Mouse (Mus musculus): ENCODE results near the gene Car15. TPM values are rescaled to one million over a fixed set of nuclear protein-coding genes. Genes with fewer than 3 reads are reported as not detected.

Car15 gene
- polyA plus RNA-seq, 1 experiment from 2014 or later = 2.7 TPM

DNA sequence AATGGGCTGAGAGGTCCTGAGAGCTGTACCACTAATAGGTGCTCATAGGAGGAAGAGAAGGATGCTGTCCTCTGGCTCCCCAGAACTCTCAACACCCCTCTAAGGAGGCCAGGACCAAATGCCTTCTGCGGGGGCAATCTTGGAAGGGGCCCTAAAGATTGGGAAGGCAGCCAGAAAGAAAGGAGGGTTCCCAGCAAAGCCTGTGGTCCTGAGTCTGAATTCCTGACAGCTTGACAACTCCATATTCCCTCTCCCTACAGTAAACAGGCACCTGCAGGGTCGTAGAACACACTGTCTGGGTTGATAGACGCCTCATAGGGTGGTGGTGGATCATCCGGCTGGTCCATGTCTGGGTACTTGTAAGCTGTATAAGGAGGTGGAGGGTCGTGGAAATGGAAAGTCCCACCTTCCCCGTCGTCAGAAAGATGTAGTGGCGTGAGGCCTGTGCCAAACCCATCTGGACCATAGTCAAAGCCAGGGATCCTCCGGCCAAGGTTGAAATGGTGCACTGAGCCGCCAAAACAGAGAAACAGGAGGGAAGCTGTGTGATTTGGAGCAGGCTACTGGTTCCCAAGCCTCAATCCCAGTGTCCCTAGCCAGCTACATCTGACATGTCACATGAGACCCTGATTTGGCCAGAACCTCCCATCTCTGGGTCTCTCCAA, 5.7 kb upstream of the Car15 start:
- no peak for ATAC-seq (replicated peaks; ENCODE audit: low FRiP score, low TSS enrichment, low read depth)
- Histone ChIP-seq H3K4me1 (replicated peaks; ENCODE audit: control insufficient read depth, insufficient read depth, low read length) (no peaks in the 10 kb centered on the region), H3K36me3 (ENCODE audit: control insufficient read depth, insufficient read depth, low read length) (peaks cover 84% of the 10 kb centered on the region), H3K27me3 (replicated peaks; ENCODE audit: control insufficient read depth, insufficient read depth, low read length) (no peaks in the 10 kb centered on the region), H3K9ac (ENCODE audit: low read length) (no peak overlapping the region), H3K9me3 (ENCODE audit: control insufficient read depth, low read length) (no peaks in the 10 kb centered on the region), H3K4me2 (ENCODE audit: low read length) (no peak overlapping the region), H3K4me3 (ENCODE audit: low read depth, low read length) (no peak overlapping the region), H3K27ac (ENCODE audit: low read depth) (no peak overlapping the region)
- 85% methylated on average over 10 of the region's 10 CpGs for WGBS
- DNase-seq (ENCODE audit: low spot score) = no peak

DNA sequence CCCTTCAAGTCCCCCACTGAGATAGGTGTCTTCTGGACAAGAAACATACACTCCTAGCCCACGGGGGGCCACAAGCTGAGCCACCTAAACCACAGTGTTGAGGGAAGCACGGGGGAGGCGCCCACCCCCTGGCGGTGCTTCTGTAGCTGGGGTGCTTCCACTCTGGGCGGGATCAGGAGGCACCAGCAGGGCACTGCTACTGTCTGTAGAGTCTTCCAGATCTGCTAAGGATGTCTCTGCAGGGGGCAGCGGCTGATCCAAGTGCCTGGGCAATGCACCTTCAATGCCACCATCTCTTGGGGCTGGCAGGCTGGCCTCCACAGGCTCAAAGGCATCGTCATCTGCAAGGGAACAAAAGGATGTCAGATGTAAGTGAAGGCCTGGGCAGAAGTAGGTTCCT, 4.3 kb upstream of the Car15 start:
- WGBS = 96% methylated on average over 7 of the region's 7 CpGs
- no peaks in the 10 kb centered on the region; the same call in 1 of the 2 replicates for H3K27me3 ChIP-seq (replicated peaks; ENCODE audit: control insufficient read depth, insufficient read depth, low read length)
- H3K4me3 ChIP-seq (ENCODE audit: low read depth, low read length) = no peak overlapping the region
- no peak overlapping the region for H3K27ac ChIP-seq (ENCODE audit: low read depth)
- H3K36me3 ChIP-seq (ENCODE audit: control insufficient read depth, insufficient read depth, low read length) = peaks cover 70% of the 10 kb centered on the region
- ATAC-seq (replicated peaks; ENCODE audit: low FRiP score, low TSS enrichment, low read depth) (no peak), DNase-seq (ENCODE audit: low spot score) (no peak)
- H3K9me3 ChIP-seq (ENCODE audit: control insufficient read depth, low read length) = no peaks in the 10 kb centered on the region
- no peak overlapping the region for H3K9ac ChIP-seq (ENCODE audit: low read length)
- H3K4me2 ChIP-seq (ENCODE audit: low read length) = no peak overlapping the region
- no peaks in the 10 kb centered on the region for H3K4me1 ChIP-seq (replicated peaks; ENCODE audit: control insufficient read depth, insufficient read depth, low read length)

DNA sequence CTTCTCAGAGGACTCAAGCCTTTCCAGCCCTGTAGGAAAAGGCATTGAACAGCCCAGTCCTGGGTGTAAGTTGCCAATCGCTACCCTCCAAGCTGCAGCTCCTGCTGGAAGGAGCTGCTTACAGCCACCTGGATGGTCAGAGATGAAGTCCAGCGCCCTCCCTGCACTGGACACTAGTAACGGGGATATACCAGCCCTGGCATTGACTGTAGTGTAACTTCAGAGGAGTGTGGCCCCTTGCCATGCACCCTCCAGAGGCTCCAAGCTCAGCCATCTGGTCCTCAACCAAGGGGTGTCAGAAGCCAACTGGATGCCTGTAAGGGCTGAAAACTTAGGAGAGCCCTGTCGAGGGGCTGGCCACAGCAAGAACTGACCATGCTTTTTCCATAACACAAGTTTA, 1.8 kb upstream of the Car15 start:
- Histone ChIP-seq H3K4me3 (ENCODE audit: low read depth, low read length) (no peak overlapping the region), H3K4me2 (ENCODE audit: low read length) (no peak overlapping the region), H3K27ac (ENCODE audit: low read depth) (no peak overlapping the region), H3K27me3 (replicated peaks; ENCODE audit: control insufficient read depth, insufficient read depth, low read length) (peaks cover 21% of the 10 kb centered on the region), H3K9ac (ENCODE audit: low read length) (no peak overlapping the region), H3K4me1 (replicated peaks; ENCODE audit: control insufficient read depth, insufficient read depth, low read length) (no peaks in the 10 kb centered on the region), H3K9me3 (ENCODE audit: control insufficient read depth, low read length) (no peaks in the 10 kb centered on the region), H3K36me3 (ENCODE audit: control insufficient read depth, insufficient read depth, low read length) (peaks cover 46% of the 10 kb centered on the region)
- no peak for ATAC-seq (replicated peaks; ENCODE audit: low FRiP score, low TSS enrichment, low read depth)
- DNase-seq (ENCODE audit: low spot score) = no peak
- WGBS = 86% methylated on average over 4 of the region's 4 CpGs

DNA sequence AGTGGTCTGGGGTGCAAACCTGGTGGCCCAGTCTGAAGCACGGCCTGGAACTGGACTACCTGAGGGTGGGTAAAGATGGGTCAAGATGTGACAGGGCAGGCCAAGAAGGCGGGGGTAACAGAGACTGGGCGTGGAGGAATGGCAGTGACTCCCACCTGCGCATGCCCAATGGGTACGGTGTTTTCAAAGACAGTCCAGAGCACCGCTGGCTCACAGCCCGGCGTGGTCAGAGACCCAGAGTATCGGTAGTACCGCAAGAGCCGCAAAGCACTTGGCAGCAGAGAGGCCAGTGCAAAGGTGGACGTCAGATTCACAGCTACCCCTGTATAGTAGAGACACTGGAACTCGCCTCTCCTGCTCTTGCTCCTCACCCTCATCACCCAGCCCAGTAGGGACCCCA, 2.7 kb downstream of the Car15 start:
- no peak for ATAC-seq (replicated peaks; ENCODE audit: low FRiP score, low TSS enrichment, low read depth)
- peaks cover 66% of the 10 kb centered on the region for H3K27me3 ChIP-seq (replicated peaks; ENCODE audit: control insufficient read depth, insufficient read depth, low read length)
- H3K4me3 ChIP-seq (ENCODE audit: low read depth, low read length) = no peak overlapping the region
- no peak overlapping the region for H3K9ac ChIP-seq (ENCODE audit: low read length)
- no peak overlapping the region for H3K4me2 ChIP-seq (ENCODE audit: low read length)
- no peak for DNase-seq (ENCODE audit: low spot score)
- 51% methylated on average over 13 of the region's 13 CpGs for WGBS
- no peaks in the 10 kb centered on the region for H3K4me1 ChIP-seq (replicated peaks; ENCODE audit: control insufficient read depth, insufficient read depth, low read length)
- H3K36me3 ChIP-seq (ENCODE audit: control insufficient read depth, insufficient read depth, low read length) = peaks cover 1% of the 10 kb centered on the region; the same call in 1 of the 2 replicates
- no peak overlapping the region for H3K27ac ChIP-seq (ENCODE audit: low read depth)
- no peaks in the 10 kb centered on the region for H3K9me3 ChIP-seq (ENCODE audit: control insufficient read depth, low read length)

DNA sequence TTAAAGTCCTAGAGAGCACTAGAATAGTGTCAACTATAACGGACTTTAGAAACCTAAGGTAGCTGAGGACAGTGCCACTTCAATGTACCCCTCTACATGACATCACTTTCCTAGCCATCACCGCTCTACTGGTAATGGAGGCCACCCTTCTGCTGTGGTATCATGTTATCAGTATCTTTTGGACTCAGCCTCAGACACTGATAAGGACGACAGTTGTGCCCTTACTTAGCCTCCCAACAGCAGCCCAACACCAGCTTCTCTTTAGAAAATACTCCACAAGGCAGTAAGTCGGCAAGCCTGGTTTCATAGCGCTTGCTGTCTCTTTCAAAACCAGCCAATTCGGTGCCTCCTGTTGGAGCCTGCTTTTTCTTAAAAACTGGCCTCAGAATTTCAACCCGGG, 3.6 kb downstream of the Car15 start:
- H3K4me2 ChIP-seq (ENCODE audit: low read length) = peak overlapping the region; percentile 95; the same call in 1 of the 2 replicates

DNA sequence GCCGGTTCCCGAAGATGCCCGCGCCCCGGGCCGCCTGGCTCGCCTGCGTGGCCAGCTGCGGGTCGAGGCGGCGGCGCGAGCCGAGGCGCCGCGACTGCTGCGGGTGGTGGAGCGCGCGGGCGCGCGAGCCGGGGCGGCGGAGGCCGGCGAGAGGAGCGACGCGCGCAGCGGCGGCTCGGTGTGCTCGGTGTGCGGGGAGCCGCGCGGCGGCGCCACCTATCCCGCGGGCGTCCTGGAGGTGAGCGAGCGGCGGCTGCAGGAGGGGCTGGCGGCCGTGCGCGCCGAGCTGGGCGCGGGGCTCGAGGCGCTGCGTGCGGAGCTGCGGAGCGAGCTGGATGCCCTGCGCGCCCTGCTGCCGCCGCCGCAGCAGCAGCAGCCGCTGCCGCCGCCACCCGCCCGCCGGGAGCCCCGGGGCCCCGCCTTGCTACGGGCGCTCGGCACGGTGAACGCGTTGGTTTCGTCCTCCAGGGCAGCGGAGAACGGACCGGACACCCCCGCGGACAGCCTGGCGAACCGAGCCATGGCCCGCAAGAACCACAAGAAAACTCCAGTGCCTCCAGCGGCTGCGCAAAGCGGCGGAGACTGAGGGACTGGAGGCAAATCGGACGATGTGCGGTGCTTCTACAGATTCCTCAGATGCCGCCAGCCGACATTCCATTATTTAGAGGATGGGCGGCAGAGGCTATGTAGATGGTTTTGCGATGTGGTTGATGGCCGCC, 4.3 kb downstream of the Car15 start:
- under 1% methylated on average over 72 of the region's 103 CpGs for WGBS
- DNase-seq (ENCODE audit: low spot score) (peak; percentile 79), ATAC-seq (replicated peaks; ENCODE audit: low FRiP score, low TSS enrichment, low read depth) (peak; percentile 36; the same call in 1 of the 2 replicates)
- H3K4me1 ChIP-seq (replicated peaks; ENCODE audit: control insufficient read depth, insufficient read depth, low read length) = no peaks in the 10 kb centered on the region
- H3K27me3 ChIP-seq (replicated peaks; ENCODE audit: control insufficient read depth, insufficient read depth, low read length) = peaks cover 71% of the 10 kb centered on the region
- no peaks in the 10 kb centered on the region for H3K36me3 ChIP-seq (ENCODE audit: control insufficient read depth, insufficient read depth, low read length)
- H3K9me3 ChIP-seq (ENCODE audit: control insufficient read depth, low read length) = no peaks in the 10 kb centered on the region
- H3K27ac ChIP-seq (ENCODE audit: low read depth) = no peak overlapping the region
- H3K4me3 ChIP-seq (ENCODE audit: low read depth, low read length) = peak overlapping the region; percentile 58
- H3K4me2 ChIP-seq (ENCODE audit: low read length) = peak overlapping the region; percentile 95
- H3K9ac ChIP-seq (ENCODE audit: low read length) = peak overlapping the region; percentile 44

More for the DNA sequence above, 3.6 kb downstream of the Car15 start:
- Histone ChIP-seq H3K27me3 (replicated peaks; ENCODE audit: control insufficient read depth, insufficient read depth, low read length) (peaks cover 71% of the 10 kb centered on the region), H3K36me3 (ENCODE audit: control insufficient read depth, insufficient read depth, low read length) (no peaks in the 10 kb centered on the region), H3K9me3 (ENCODE audit: control insufficient read depth, low read length) (no peaks in the 10 kb centered on the region), H3K9ac (ENCODE audit: low read length) (no peak overlapping the region), H3K4me1 (replicated peaks; ENCODE audit: control insufficient read depth, insufficient read depth, low read length) (no peaks in the 10 kb centered on the region), H3K4me3 (ENCODE audit: low read depth, low read length) (peak overlapping the region; percentile 58; the same call in 1 of the 2 replicates), H3K27ac (ENCODE audit: low read depth) (no peak overlapping the region)
- WGBS = 61% methylated on average over 7 of the region's 7 CpGs
- ATAC-seq (replicated peaks; ENCODE audit: low FRiP score, low TSS enrichment, low read depth) = no peak
- no peak for DNase-seq (ENCODE audit: low spot score)

DNA sequence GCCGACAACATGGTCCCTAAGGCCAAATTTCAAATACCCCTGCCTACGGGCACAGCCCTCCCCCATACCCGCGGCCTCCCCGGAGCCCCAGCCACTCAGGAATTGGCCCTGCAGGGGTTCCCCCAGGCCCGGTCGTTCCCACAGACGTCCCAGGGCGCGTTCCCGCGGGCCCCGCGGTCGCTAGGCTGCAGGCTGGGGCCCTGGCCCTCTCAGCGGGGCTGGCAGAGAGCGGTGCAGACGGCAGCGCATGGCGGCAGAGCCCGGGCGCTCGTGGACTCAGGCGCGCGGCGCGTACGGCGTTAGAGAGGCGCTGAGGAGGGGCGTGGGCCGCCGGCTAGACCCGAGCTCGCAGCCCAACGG, 4.9 kb downstream of the Car15 start:
- no peaks in the 10 kb centered on the region for H3K36me3 ChIP-seq (ENCODE audit: control insufficient read depth, insufficient read depth, low read length)
- no peak overlapping the region for H3K27ac ChIP-seq (ENCODE audit: low read depth)
- DNase-seq (ENCODE audit: low spot score) (no peak), ATAC-seq (replicated peaks; ENCODE audit: low FRiP score, low TSS enrichment, low read depth) (no peak)
- H3K27me3 ChIP-seq (replicated peaks; ENCODE audit: control insufficient read depth, insufficient read depth, low read length) = peaks cover 71% of the 10 kb centered on the region
- under 1% methylated on average over 37 of the region's 37 CpGs for WGBS
- peak overlapping the region; percentile 44 for H3K9ac ChIP-seq (ENCODE audit: low read length)
- H3K4me1 ChIP-seq (replicated peaks; ENCODE audit: control insufficient read depth, insufficient read depth, low read length) = no peaks in the 10 kb centered on the region
- H3K4me3 ChIP-seq (ENCODE audit: low read depth, low read length) = peak overlapping the region; percentile 58
- no peaks in the 10 kb centered on the region for H3K9me3 ChIP-seq (ENCODE audit: control insufficient read depth, low read length)
- H3K4me2 ChIP-seq (ENCODE audit: low read length) = peak overlapping the region; percentile 95

DNA sequence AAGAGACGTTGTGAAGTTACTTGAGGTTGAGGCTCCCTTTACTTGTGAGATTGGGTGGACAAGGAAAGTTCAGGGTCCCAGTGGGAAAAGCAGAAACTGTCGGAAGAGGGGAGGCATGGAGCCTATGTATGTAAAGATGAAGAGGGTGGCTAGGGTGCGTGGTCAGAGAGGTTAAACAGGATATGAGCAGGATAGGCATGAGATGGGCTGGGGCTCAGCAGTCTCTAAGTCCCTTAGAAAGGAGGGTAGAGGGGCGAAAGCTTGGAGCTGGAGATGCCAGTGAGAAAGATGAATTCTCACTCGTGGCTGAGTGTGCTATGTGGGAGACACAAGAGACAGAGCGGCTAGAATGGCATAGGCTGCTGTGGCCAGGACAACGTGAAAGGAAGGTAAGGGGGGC, 5.3 kb downstream of the Car15 start, which contains the start of gene B830017H08Rik:
B830017H08Rik (plus strand) TSS at position 301 of the 400 bp plus-strand sequence.
- H3K27ac ChIP-seq (ENCODE audit: low read depth) = no peak within 1 kb of the TSS
- no peaks in the 10 kb centered on the region for H3K4me1 ChIP-seq (replicated peaks; ENCODE audit: control insufficient read depth, insufficient read depth, low read length)
- H3K9ac ChIP-seq (ENCODE audit: low read length) = peak within 1 kb of the TSS; percentile 44
- ATAC-seq (replicated peaks; ENCODE audit: low FRiP score, low TSS enrichment, low read depth) (no peak), DNase-seq (ENCODE audit: low spot score) (no peak)
- no peaks in the 10 kb centered on the region for H3K36me3 ChIP-seq (ENCODE audit: control insufficient read depth, insufficient read depth, low read length)
- H3K4me3 ChIP-seq (ENCODE audit: low read depth, low read length) = peak within 1 kb of the TSS; percentile 58
- H3K4me2 ChIP-seq (ENCODE audit: low read length) = peak within 1 kb of the TSS; percentile 95
- WGBS = 33% methylated on average over 7 of the region's 7 CpGs
- no peaks in the 10 kb centered on the region for H3K9me3 ChIP-seq (ENCODE audit: control insufficient read depth, low read length)
- H3K27me3 ChIP-seq (replicated peaks; ENCODE audit: control insufficient read depth, insufficient read depth, low read length) = peaks cover 71% of the 10 kb centered on the region
